Mouse (Mus musculus): ENCODE data around the gene Zcchc17. TPM values are rescaled to one million over a fixed set of nuclear protein-coding genes. Genes with fewer than 3 reads are reported as not detected.

Zcchc17 gene
- polyA plus RNA-seq, 1 experiment from 2014 or later = 56.5 TPM

- peaks cover 18% of the 10 kb centered on the region for H3K4me1 ChIP-seq (ENCODE audit: control insufficient read depth, insufficient read depth, low read length)
- H3K4me3 ChIP-seq (ENCODE audit: low read depth, low read length) = no peak overlapping the region
- ATAC-seq (replicated peaks; ENCODE audit: insufficient number of reproducible peaks, low FRiP score, low TSS enrichment) = no peak
- no peaks in the 10 kb centered on the region for H3K9me3 ChIP-seq (replicated peaks; ENCODE audit: control insufficient read depth, low read length)
- H3K9ac ChIP-seq (ENCODE audit: low read depth, low read length) = peak overlapping the region; percentile 36; the same call in 1 of the 2 replicates
- WGBS (ENCODE audit: insufficient replicate concordance) = 43% methylated on average over 5 of the region's 5 CpGs
- peaks cover 15% of the 10 kb centered on the region for H3K36me3 ChIP-seq (ENCODE audit: control insufficient read depth, insufficient read depth, low read length)
- no peaks in the 10 kb centered on the region for H3K27me3 ChIP-seq (ENCODE audit: control insufficient read depth, insufficient read depth, low read length)
- 0 out of 2 replicates have a peak overlapping the region, but pooled peaks have one; percentile 7 for H3K4me2 ChIP-seq
- H3K27ac ChIP-seq (ENCODE audit: low read depth, low read length) = peak overlapping the region; percentile 38; the same call in 1 of the 2 replicates
Measured at GRCm38 (mm10) chr4:130323607-130324006, 36.1 kb downstream of the Zcchc17 start.

GRCm38 (mm10) chr4:130323165-130323564 lies 36.6 kb downstream of the Zcchc17 start:
- Histone ChIP-seq H3K4me1 (ENCODE audit: control insufficient read depth, insufficient read depth, low read length) (peaks cover 22% of the 10 kb centered on the region), H3K27me3 (ENCODE audit: control insufficient read depth, insufficient read depth, low read length) (no peaks in the 10 kb centered on the region), H3K27ac (ENCODE audit: low read depth, low read length) (peak overlapping the region; percentile 32; the same call in 1 of the 2 replicates), H3K36me3 (ENCODE audit: control insufficient read depth, insufficient read depth, low read length) (peaks cover 15% of the 10 kb centered on the region), H3K4me3 (ENCODE audit: low read depth, low read length) (no peak overlapping the region), H3K9me3 (replicated peaks; ENCODE audit: control insufficient read depth, low read length) (no peaks in the 10 kb centered on the region), H3K4me2 (0 out of 2 replicates have a peak overlapping the region, but pooled peaks have one; percentile 7), H3K9ac (ENCODE audit: low read depth, low read length) (peak overlapping the region; percentile 36; the same call in 1 of the 2 replicates)
- WGBS (ENCODE audit: insufficient replicate concordance) = 68% methylated on average over 1 of the region's 1 CpGs
- no peak for ATAC-seq (replicated peaks; ENCODE audit: insufficient number of reproducible peaks, low FRiP score, low TSS enrichment)

- Histone ChIP-seq H3K36me3 (ENCODE audit: control insufficient read depth, insufficient read depth, low read length) (peaks cover 15% of the 10 kb centered on the region), H3K4me2 (no peak overlapping the region), H3K27ac (ENCODE audit: low read depth, low read length) (no peak overlapping the region), H3K9me3 (replicated peaks; ENCODE audit: control insufficient read depth, low read length) (no peaks in the 10 kb centered on the region), H3K4me1 (ENCODE audit: control insufficient read depth, insufficient read depth, low read length) (peaks cover 25% of the 10 kb centered on the region), H3K4me3 (ENCODE audit: low read depth, low read length) (no peak overlapping the region), H3K9ac (ENCODE audit: low read depth, low read length) (no peak overlapping the region), H3K27me3 (ENCODE audit: control insufficient read depth, insufficient read depth, low read length) (no peaks in the 10 kb centered on the region)
- no peak for ATAC-seq (replicated peaks; ENCODE audit: insufficient number of reproducible peaks, low FRiP score, low TSS enrichment)
- WGBS (ENCODE audit: insufficient replicate concordance) = 74% methylated on average over 7 of the region's 7 CpGs
Measured at GRCm38 (mm10) chr4:130322567-130322966, 37.2 kb downstream of the Zcchc17 start.

- Histone ChIP-seq H3K9me3 (replicated peaks; ENCODE audit: control insufficient read depth, low read length) (no peaks in the 10 kb centered on the region), H3K27ac (ENCODE audit: low read depth, low read length) (no peak overlapping the region), H3K4me3 (ENCODE audit: low read depth, low read length) (no peak overlapping the region), H3K4me1 (ENCODE audit: control insufficient read depth, insufficient read depth, low read length) (peaks cover 29% of the 10 kb centered on the region), H3K36me3 (ENCODE audit: control insufficient read depth, insufficient read depth, low read length) (peaks cover 15% of the 10 kb centered on the region), H3K4me2 (no peak overlapping the region), H3K9ac (ENCODE audit: low read depth, low read length) (no peak overlapping the region), H3K27me3 (ENCODE audit: control insufficient read depth, insufficient read depth, low read length) (no peaks in the 10 kb centered on the region)
- 88% methylated on average over 7 of the region's 7 CpGs for WGBS (ENCODE audit: insufficient replicate concordance)
- ATAC-seq (replicated peaks; ENCODE audit: insufficient number of reproducible peaks, low FRiP score, low TSS enrichment) = no peak; the same call in 1 of the 2 replicates
Measured at GRCm38 (mm10) chr4:130321640-130322039, 38.1 kb downstream of the Zcchc17 start.

- Histone ChIP-seq H3K27me3 (ENCODE audit: control insufficient read depth, insufficient read depth, low read length) (no peaks in the 10 kb centered on the region), H3K4me3 (ENCODE audit: low read depth, low read length) (no peak overlapping the region), H3K4me2 (no peak overlapping the region), H3K4me1 (ENCODE audit: control insufficient read depth, insufficient read depth, low read length) (peaks cover 41% of the 10 kb centered on the region), H3K36me3 (ENCODE audit: control insufficient read depth, insufficient read depth, low read length) (peaks cover 12% of the 10 kb centered on the region), H3K9me3 (replicated peaks; ENCODE audit: control insufficient read depth, low read length) (no peaks in the 10 kb centered on the region), H3K27ac (ENCODE audit: low read depth, low read length) (no peak overlapping the region), H3K9ac (ENCODE audit: low read depth, low read length) (no peak overlapping the region)
- ATAC-seq (replicated peaks; ENCODE audit: insufficient number of reproducible peaks, low FRiP score, low TSS enrichment) = no peak
- WGBS (ENCODE audit: insufficient replicate concordance) = 79% methylated on average over 7 of the region's 7 CpGs
Measured at GRCm38 (mm10) chr4:130319564-130319963, 40.2 kb downstream of the Zcchc17 start.

- H3K36me3 ChIP-seq (ENCODE audit: control insufficient read depth, insufficient read depth, low read length) = peaks cover 15% of the 10 kb centered on the region
- no peak overlapping the region for H3K9ac ChIP-seq (ENCODE audit: low read depth, low read length)
- no peaks in the 10 kb centered on the region for H3K9me3 ChIP-seq (replicated peaks; ENCODE audit: control insufficient read depth, low read length)
- 68% methylated on average over 3 of the region's 3 CpGs for WGBS (ENCODE audit: insufficient replicate concordance)
- H3K4me1 ChIP-seq (ENCODE audit: control insufficient read depth, insufficient read depth, low read length) = peaks cover 33% of the 10 kb centered on the region
- no peak overlapping the region for H3K4me3 ChIP-seq (ENCODE audit: low read depth, low read length)
- no peak overlapping the region for H3K27ac ChIP-seq (ENCODE audit: low read depth, low read length)
- H3K27me3 ChIP-seq (ENCODE audit: control insufficient read depth, insufficient read depth, low read length) = no peaks in the 10 kb centered on the region
- H3K4me2 ChIP-seq = no peak overlapping the region
- ATAC-seq (replicated peaks; ENCODE audit: insufficient number of reproducible peaks, low FRiP score, low TSS enrichment) = no peak
Measured at GRCm38 (mm10) chr4:130318122-130318521, 41.6 kb downstream of the Zcchc17 start.

- 68% methylated on average over 10 of the region's 10 CpGs for WGBS (ENCODE audit: insufficient replicate concordance)
- Histone ChIP-seq H3K27ac (ENCODE audit: low read depth, low read length) (peak overlapping the region; percentile 77; the same call in 1 of the 2 replicates), H3K4me1 (ENCODE audit: control insufficient read depth, insufficient read depth, low read length) (peaks cover 27% of the 10 kb centered on the region), H3K36me3 (ENCODE audit: control insufficient read depth, insufficient read depth, low read length) (peaks cover 17% of the 10 kb centered on the region), H3K4me3 (ENCODE audit: low read depth, low read length) (no peak overlapping the region), H3K4me2 (no peak overlapping the region), H3K27me3 (ENCODE audit: control insufficient read depth, insufficient read depth, low read length) (no peaks in the 10 kb centered on the region), H3K9me3 (replicated peaks; ENCODE audit: control insufficient read depth, low read length) (no peaks in the 10 kb centered on the region), H3K9ac (ENCODE audit: low read depth, low read length) (no peak overlapping the region)
- ATAC-seq (replicated peaks; ENCODE audit: insufficient number of reproducible peaks, low FRiP score, low TSS enrichment) = no peak
Measured at GRCm38 (mm10) chr4:130316691-130317090, 43.1 kb downstream of the Zcchc17 start.

GRCm38 (mm10) chr4:130315771-130316527 lies 43.8 kb downstream of the Zcchc17 start:
- no peaks in the 10 kb centered on the region for H3K9me3 ChIP-seq (replicated peaks; ENCODE audit: control insufficient read depth, low read length)
- peaks cover 27% of the 10 kb centered on the region for H3K4me1 ChIP-seq (ENCODE audit: control insufficient read depth, insufficient read depth, low read length)
- 64% methylated on average over 13 of the region's 13 CpGs for WGBS (ENCODE audit: insufficient replicate concordance)
- no peak overlapping the region for H3K4me2 ChIP-seq
- H3K4me3 ChIP-seq (ENCODE audit: low read depth, low read length) = no peak overlapping the region
- peak overlapping the region; percentile 77 for H3K27ac ChIP-seq (ENCODE audit: low read depth, low read length)
- no peak for ATAC-seq (replicated peaks; ENCODE audit: insufficient number of reproducible peaks, low FRiP score, low TSS enrichment)
- peak overlapping the region; percentile 58 for H3K9ac ChIP-seq (ENCODE audit: low read depth, low read length)
- peaks cover 17% of the 10 kb centered on the region for H3K36me3 ChIP-seq (ENCODE audit: control insufficient read depth, insufficient read depth, low read length)
- H3K27me3 ChIP-seq (ENCODE audit: control insufficient read depth, insufficient read depth, low read length) = no peaks in the 10 kb centered on the region
